Mouse (Mus musculus): ENCODE measurements at regions not wholly inside any gene's neighbourhood (a gene's known extent, or its start where the extent isn't known, plus 50 kb on each side); places are given as distances from the start of the nearest gene placed in this dataset.

- H3K4me2 ChIP-seq (ENCODE audit: low read depth), result peak overlapping the region; percentile 30
- no peaks in the 10 kb centered on the region for H3K79me2 ChIP-seq (ENCODE audit: control insufficient read depth, insufficient read depth)
- no peaks in the 10 kb centered on the region for H3K27me3 ChIP-seq (ENCODE audit: control insufficient read depth, insufficient read depth, insufficient read length)
- TF ChIP-seq MAX (IDR thresholded peaks at IDR 0.05; ENCODE audit: low read depth) (no peak), MYOG (IDR thresholded peaks at IDR 0.05; ENCODE audit: control insufficient read depth in 1 of 3, insufficient read depth in 1 of 3, insufficient read length in 2 of 3, low read depth in 2 of 3) (no peak), REST (IDR thresholded peaks at IDR 0.05; ENCODE audit: insufficient read depth, insufficient read length) (no peak), POLR2AphosphoS2 (IDR thresholded peaks at IDR 0.05; ENCODE audit: insufficient read length, low read depth) (no peak), TCF12 (IDR thresholded peaks at IDR 0.05; ENCODE audit: insufficient read depth, poor library complexity, severe bottlenecking) (no peak), USF1 (IDR thresholded peaks at IDR 0.05; ENCODE audit: low read depth) (no peak), CEBPB (IDR thresholded peaks at IDR 0.05; ENCODE audit: insufficient read depth, poor library complexity, severe bottlenecking) (no peak), TCF3 (IDR thresholded peaks at IDR 0.05; ENCODE audit: insufficient read length, low read depth) (no peak), POLR2A (IDR thresholded peaks at IDR 0.05; ENCODE audit: insufficient read length, low read depth) (no peak), MYOD1 (IDR thresholded peaks at IDR 0.05; ENCODE audit: control insufficient read depth in 1 of 3, insufficient read length in 2 of 3, low read depth in 2 of 3) (no peak), SRF (IDR thresholded peaks at IDR 0.05; ENCODE audit: control insufficient read depth, insufficient read length, low read depth) (no peak), E2F4 (IDR thresholded peaks at IDR 0.05; ENCODE audit: insufficient read depth) (no peak)
- H3K4me3 ChIP-seq, result no peak overlapping the region
- H3ac ChIP-seq (ENCODE audit: control insufficient read depth, insufficient read length), result no peak overlapping the region
- H3K36me3 ChIP-seq (ENCODE audit: control insufficient read depth, insufficient read depth), result no peaks in the 10 kb centered on the region
Measured at GRCm38 (mm10) chr16:63287655-63288054, 433.5 kb downstream of the Pros1 start.

- no peaks in the 10 kb centered on the region for H3K36me3 ChIP-seq (ENCODE audit: control insufficient read depth, insufficient read depth)
- peak in 2 of 3 experiments; percentile 28 to 68 for TF ChIP-seq MYOD1 (IDR thresholded peaks at IDR 0.05; ENCODE audit: control insufficient read depth in 1 of 3, insufficient read length in 2 of 3, low read depth in 2 of 3)
- no peak for TF ChIP-seq E2F4 (IDR thresholded peaks at IDR 0.05; ENCODE audit: insufficient read depth)
- TF ChIP-seq REST (IDR thresholded peaks at IDR 0.05; ENCODE audit: insufficient read depth, insufficient read length), result no peak
- TF ChIP-seq TCF12 (IDR thresholded peaks at IDR 0.05; ENCODE audit: insufficient read depth, poor library complexity, severe bottlenecking), result peak; percentile 44
- TF ChIP-seq CEBPB (IDR thresholded peaks at IDR 0.05; ENCODE audit: insufficient read depth, poor library complexity, severe bottlenecking), result 0 out of 2 replicates have a peak, but pooled peaks have one; percentile 38
- TF ChIP-seq MAX (IDR thresholded peaks at IDR 0.05; ENCODE audit: low read depth), result no peak
- no peak overlapping the region for H3K4me2 ChIP-seq (ENCODE audit: low read depth)
- H3K79me2 ChIP-seq (ENCODE audit: control insufficient read depth, insufficient read depth), result no peaks in the 10 kb centered on the region
- no peaks in the 10 kb centered on the region for H3K27me3 ChIP-seq (ENCODE audit: control insufficient read depth, insufficient read depth, insufficient read length)
- no peak overlapping the region for H3K4me3 ChIP-seq
- H3ac ChIP-seq (ENCODE audit: control insufficient read depth, insufficient read length), result no peak overlapping the region
Measured at GRCm38 (mm10) chr16:63311676-63312075, 457.6 kb downstream of the Pros1 start.

- no peak overlapping the region for H3K4me2 ChIP-seq (ENCODE audit: low read depth)
- no peaks in the 10 kb centered on the region for H3K36me3 ChIP-seq (ENCODE audit: control insufficient read depth, insufficient read depth)
- TF ChIP-seq MAX (IDR thresholded peaks at IDR 0.05; ENCODE audit: low read depth) (no peak), CEBPB (IDR thresholded peaks at IDR 0.05; ENCODE audit: insufficient read depth, poor library complexity, severe bottlenecking) (no peak), MYOG (IDR thresholded peaks at IDR 0.05; ENCODE audit: control insufficient read depth in 1 of 3, insufficient read depth in 1 of 3, insufficient read length in 2 of 3, low read depth in 2 of 3) (no peak), TCF3 (IDR thresholded peaks at IDR 0.05; ENCODE audit: insufficient read length, low read depth) (no peak), TCF12 (IDR thresholded peaks at IDR 0.05; ENCODE audit: insufficient read depth, poor library complexity, severe bottlenecking) (no peak)
- H3K27me3 ChIP-seq (ENCODE audit: control insufficient read depth, insufficient read depth, insufficient read length), result no peaks in the 10 kb centered on the region
- H3K79me2 ChIP-seq (ENCODE audit: control insufficient read depth, insufficient read depth), result no peaks in the 10 kb centered on the region
- H3ac ChIP-seq (ENCODE audit: control insufficient read depth, insufficient read length), result no peak overlapping the region
- no peak overlapping the region for H3K4me3 ChIP-seq
Measured at GRCm38 (mm10) chr16:63313544-63313943, 459.4 kb downstream of the Pros1 start.

- Histone ChIP-seq H3K36me3 (ENCODE audit: control insufficient read depth, insufficient read depth) (no peaks in the 10 kb centered on the region), H3K4me2 (ENCODE audit: low read depth) (peak overlapping the region; percentile 19), H3K79me2 (ENCODE audit: control insufficient read depth, insufficient read depth) (no peaks in the 10 kb centered on the region), H3K27me3 (ENCODE audit: control insufficient read depth, insufficient read depth, insufficient read length) (no peaks in the 10 kb centered on the region), H3K4me3 (no peak overlapping the region), H3ac (ENCODE audit: control insufficient read depth, insufficient read length) (no peak overlapping the region)
- peak; percentile 55 for TF ChIP-seq USF1 (IDR thresholded peaks at IDR 0.05; ENCODE audit: low read depth)
- TF ChIP-seq MYOG (IDR thresholded peaks at IDR 0.05; ENCODE audit: control insufficient read depth in 1 of 3, insufficient read depth in 1 of 3, insufficient read length in 2 of 3, low read depth in 2 of 3), result no peak
- TF ChIP-seq E2F4 (IDR thresholded peaks at IDR 0.05; ENCODE audit: insufficient read depth), result no peak
- no peak for TF ChIP-seq POLR2AphosphoS2 (IDR thresholded peaks at IDR 0.05; ENCODE audit: insufficient read length, low read depth)
- no peak for TF ChIP-seq CEBPB (IDR thresholded peaks at IDR 0.05; ENCODE audit: insufficient read depth, poor library complexity, severe bottlenecking)
- no peak for TF ChIP-seq TCF3 (IDR thresholded peaks at IDR 0.05; ENCODE audit: insufficient read length, low read depth)
- no peak for TF ChIP-seq TCF12 (IDR thresholded peaks at IDR 0.05; ENCODE audit: insufficient read depth, poor library complexity, severe bottlenecking)
- TF ChIP-seq REST (IDR thresholded peaks at IDR 0.05; ENCODE audit: insufficient read depth, insufficient read length), result no peak
Measured at GRCm38 (mm10) chr16:63319602-63320001, 465.5 kb downstream of the Pros1 start.

- Histone ChIP-seq H3K4me3 (no peak overlapping the region), H3K4me2 (ENCODE audit: low read depth) (no peak overlapping the region), H3K27me3 (ENCODE audit: control insufficient read depth, insufficient read depth, insufficient read length) (no peaks in the 10 kb centered on the region), H3K79me2 (ENCODE audit: control insufficient read depth, insufficient read depth) (no peaks in the 10 kb centered on the region), H3ac (ENCODE audit: control insufficient read depth, insufficient read length) (no peak overlapping the region), H3K36me3 (ENCODE audit: control insufficient read depth, insufficient read depth) (no peaks in the 10 kb centered on the region)
- no peak for TF ChIP-seq CEBPB (IDR thresholded peaks at IDR 0.05; ENCODE audit: insufficient read depth, poor library complexity, severe bottlenecking)
- no peak for TF ChIP-seq E2F4 (IDR thresholded peaks at IDR 0.05; ENCODE audit: insufficient read depth)
- TF ChIP-seq TCF3 (IDR thresholded peaks at IDR 0.05; ENCODE audit: insufficient read length, low read depth), result no peak
- TF ChIP-seq POLR2A (IDR thresholded peaks at IDR 0.05; ENCODE audit: insufficient read length, low read depth), result no peak
- TF ChIP-seq SRF (IDR thresholded peaks at IDR 0.05; ENCODE audit: control insufficient read depth, insufficient read length, low read depth), result no peak
- no peak for TF ChIP-seq MYOG (IDR thresholded peaks at IDR 0.05; ENCODE audit: control insufficient read depth in 1 of 3, insufficient read depth in 1 of 3, insufficient read length in 2 of 3, low read depth in 2 of 3)
- no peak for TF ChIP-seq USF1 (IDR thresholded peaks at IDR 0.05; ENCODE audit: low read depth)
- no peak for TF ChIP-seq MAX (IDR thresholded peaks at IDR 0.05; ENCODE audit: low read depth)
- no peak for TF ChIP-seq REST (IDR thresholded peaks at IDR 0.05; ENCODE audit: insufficient read depth, insufficient read length)
- no peak for TF ChIP-seq POLR2AphosphoS2 (IDR thresholded peaks at IDR 0.05; ENCODE audit: insufficient read length, low read depth)
- TF ChIP-seq TCF12 (IDR thresholded peaks at IDR 0.05; ENCODE audit: insufficient read depth, poor library complexity, severe bottlenecking), result no peak
Measured at GRCm38 (mm10) chr16:63351511-63352125, 497.5 kb downstream of the Pros1 start.
